Mouse (Mus musculus): ENCODE data around the gene Arid1b.

GRCm38 (mm10) chr17:5125856-5126806 is 132.0 kb downstream of the Arid1b start:
- no peak for TF ChIP-seq CHD2 (IDR thresholded peaks at IDR 0.05; ENCODE audit: low read depth, low read length)
- TF ChIP-seq ZC3H11A (IDR thresholded peaks at IDR 0.05; ENCODE audit: borderline replicate concordance, low read depth, low read length): no peak

Measured in ES-E14 (cell line).